Mouse (Mus musculus) heart, adult 9 months (tissue): ENCODE data around the gene Usp49.
A peak's percentile ranks its signal among the peaks of the same experiment; 100 is the strongest.
"Not testable (repeated sequence)": the region's sequence is repeated elsewhere in the genome, so short reads cannot be mapped to it uniquely, and the experiment has no call there.

Experiments
- DNase-seq, 2 experiments: peaks; one replicate each; pipeline ENCODE4 v3.0.0; 2022; ENCODE audit warnings: low spot score in 2 of 2

Usp49 gene

DNA sequence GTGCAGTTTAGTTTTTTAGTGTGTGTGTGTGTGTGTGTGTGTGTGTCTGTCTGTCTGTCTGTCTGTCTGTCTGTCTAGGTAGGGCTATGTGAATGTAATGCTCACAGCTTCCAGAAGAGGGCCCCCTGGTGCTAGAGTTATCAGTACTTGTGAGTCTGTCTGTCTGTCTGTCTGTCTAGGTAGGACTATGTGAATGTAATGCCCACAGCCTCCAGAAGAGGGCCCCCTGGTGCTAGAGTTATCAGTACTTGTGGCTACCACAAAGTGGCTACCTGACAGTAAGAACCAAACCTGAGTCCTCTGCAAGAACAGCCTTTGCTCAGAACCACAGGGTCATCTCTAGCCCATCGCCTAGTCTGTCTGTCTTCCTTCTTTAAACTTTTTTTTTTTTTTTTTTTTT is 16.2 kb downstream of the Usp49 start:
- DNase-seq = peak; percentile 29 to 32

DNA sequence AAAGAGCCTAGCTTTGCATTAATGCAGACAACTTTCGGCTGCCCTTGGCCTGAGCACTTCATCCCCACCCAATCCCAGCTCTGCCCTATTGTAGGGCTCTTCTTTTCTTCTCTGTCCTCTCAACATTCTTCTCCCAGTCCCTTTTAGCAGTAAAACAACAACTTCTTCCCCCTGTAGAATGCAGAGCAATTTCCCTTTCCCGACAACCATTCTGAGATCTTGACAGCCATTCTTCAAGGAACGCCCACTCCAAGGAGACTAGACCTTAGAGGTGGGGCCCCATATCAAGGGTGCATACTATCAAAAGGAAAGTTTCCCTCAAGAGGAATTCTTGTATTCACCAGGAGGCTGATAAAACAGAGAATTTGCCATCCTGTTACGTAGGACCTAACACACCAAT is 18.5 kb downstream of the Usp49 start:
- no peak for DNase-seq

GRCm38 (mm10) chr17:47651953-47652352 is 21.5 kb downstream of the Usp49 start:
- DNase-seq = no peak

DNA sequence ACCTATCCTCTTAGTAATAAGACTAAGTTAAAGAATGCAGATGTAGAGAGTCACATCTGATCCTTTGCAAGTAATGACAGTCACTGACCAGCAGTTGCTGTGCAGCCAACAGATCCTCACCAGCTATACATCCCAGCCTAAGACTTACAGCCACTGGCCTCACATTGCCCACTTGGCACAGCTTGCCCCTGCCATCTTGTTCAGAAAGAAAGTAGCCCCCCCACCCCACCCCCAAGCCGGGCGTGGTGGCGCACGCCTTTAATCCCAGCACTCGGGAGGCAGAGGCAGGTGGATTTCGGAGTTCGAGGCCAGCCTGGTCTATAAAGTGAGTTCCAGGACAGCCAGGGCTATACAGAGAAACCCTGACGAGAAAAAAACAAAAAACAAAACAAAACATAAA is 23.9 kb downstream of the Usp49 start:
- DNase-seq = not testable (repeated sequence)

- no peak for DNase-seq
These were observed 25.2 kb downstream of the Usp49 start for GRCm38 (mm10) chr17:47655697-47656096.

DNA sequence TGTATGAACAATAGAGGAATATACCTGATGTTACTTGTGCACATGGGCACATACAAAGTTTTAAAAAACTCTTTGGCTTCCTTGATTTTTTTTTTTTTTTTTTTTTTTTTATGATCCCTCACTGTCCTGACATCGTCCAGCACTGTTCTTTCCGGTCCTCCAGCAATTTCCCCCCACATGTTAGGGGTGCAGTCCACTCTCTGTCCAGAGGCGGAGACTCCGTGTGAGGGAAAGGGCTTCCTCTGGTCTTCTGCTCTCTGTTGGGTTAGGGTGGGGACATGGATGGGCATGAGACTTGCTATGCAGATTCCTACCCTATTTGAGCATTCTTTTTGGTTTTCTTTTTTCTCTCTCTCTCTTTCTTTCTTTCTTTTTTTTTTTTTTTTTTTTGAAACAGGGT is 27.4 kb downstream of the Usp49 start:
- DNase-seq = no peak

DNA sequence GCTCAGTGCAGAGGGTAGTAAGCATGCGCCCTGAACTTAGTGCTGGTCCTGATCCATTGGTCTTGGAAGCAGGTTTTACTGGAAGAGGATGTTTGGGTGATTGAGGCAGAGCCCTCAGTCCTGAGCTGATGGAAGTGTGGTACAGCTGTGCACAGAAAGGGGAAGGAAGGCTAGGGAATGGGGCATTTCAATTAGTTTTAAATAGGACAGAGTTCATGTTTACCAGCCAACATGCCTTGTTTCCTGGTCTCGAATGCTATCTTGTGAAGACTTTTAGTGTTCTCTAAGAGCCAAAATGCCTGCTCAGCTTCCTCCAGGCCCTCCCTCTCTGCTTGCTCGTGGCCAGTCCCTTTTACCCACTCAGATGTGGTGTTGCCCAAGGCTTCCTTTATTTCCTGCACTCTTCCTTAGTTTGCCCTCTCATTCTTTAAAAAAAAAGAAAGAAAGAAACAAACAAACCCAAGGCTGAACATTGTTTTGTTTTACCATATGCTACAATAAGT is 28.3 kb downstream of the Usp49 start:
- peak in 1 of 2 experiments; percentile 19 for DNase-seq

GRCm38 (mm10) chr17:47663009-47663713 is 32.7 kb downstream of the Usp49 start:
- no peak for DNase-seq

DNA sequence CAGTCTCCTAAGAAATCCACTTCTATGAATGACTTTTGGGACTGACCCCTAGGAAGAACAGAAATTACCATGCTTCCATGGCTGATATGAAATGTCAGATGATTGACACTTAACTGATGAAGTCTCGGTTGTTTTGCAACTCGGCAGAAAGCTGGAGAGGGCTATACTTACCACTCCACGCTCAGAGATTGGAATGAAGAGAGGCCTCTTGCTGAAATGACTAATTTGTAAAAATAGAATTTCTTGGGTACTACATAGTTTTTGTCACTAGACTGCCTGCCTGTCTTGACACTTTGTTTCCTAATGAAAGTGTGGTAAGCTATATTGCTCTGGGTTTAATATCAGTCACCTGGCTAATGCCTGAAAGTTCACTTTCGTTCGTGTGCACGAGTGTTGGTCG is 34.0 kb downstream of the Usp49 start:
- DNase-seq = no peak

- DNase-seq = no peak
These were observed 38.7 kb downstream of the Usp49 start for GRCm38 (mm10) chr17:47669166-47669565.

DNA sequence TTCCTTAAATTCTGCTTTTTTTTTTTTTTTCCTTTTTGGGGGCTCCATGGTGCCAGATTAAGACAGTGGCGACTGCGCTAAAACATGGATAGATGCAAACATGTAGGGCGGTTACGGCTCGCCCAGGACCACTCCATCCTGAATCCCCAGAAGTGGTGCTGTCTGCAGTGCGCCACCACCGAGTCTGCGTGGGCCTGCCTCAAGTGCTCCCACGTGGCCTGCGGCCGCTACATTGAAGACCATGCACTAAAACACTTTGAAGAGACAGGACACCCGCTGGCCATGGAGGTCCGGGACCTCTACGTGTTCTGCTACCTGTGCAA is 41.5 kb downstream of the Usp49 start:
- DNase-seq = no peak

DNA sequence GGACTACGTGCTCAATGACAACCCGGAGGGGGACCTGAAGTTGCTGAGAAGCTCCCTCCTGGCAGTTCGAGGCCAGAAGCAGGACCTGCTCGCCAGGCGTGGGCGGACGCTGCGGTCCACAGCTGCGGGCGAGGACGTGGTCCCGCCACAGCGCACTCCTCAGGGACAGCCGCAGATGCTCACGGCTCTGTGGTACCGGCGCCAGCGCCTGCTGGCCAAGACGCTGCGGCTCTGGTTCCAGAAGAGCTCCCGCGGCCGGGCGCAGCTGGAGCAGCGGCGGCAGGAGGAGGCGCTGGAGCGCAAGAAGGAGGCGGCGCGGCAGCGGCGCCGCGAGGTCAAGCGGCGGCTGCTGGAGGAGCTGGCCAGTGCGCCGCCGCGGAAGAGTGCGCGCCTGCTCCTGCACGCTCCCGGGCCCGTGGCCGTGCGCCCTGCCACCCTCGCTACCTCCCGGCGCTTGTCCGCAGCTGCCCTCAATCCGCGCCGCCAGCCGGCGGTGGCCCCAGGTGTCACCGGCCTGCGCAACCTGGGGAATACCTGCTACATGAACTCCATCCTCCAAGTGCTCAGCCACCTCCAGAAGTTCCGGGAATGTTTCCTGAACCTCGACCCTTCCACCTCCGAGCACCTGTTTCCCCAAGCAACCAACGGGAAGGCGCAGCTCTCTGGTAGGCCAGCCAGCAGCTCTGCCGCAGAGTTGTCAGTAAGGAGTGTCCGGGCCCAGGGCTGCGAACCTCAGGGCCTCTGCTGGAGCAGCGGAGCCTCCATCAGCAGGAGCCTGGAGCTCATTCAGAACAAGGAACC is 42.0 kb downstream of the Usp49 start:
- peak; percentile 38 to 58 for DNase-seq

DNA sequence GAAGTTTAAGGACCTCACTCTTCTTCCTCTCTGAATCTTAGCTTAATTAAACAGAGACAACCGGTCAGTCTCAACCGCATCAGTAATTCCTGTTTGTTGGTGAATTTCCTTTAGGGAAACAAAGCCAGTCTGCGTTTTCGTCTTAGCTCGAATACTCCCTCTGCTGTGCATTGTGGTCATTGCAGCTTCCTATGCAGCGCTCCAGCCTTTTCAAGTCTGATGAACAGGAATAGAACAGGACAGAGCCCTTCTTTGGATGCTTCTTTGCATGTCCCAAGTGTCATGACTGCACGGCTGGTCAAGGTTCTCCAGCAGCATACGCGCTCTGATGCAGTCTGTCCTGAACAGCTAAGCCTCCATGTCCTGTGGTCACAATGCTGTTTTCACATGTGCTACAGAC is 46.1 kb downstream of the Usp49 start:
- peak; percentile 19 to 66 for DNase-seq

GRCm38 (mm10) chr17:47678238-47678637 is 47.7 kb downstream of the Usp49 start:
- DNase-seq = no peak

DNA sequence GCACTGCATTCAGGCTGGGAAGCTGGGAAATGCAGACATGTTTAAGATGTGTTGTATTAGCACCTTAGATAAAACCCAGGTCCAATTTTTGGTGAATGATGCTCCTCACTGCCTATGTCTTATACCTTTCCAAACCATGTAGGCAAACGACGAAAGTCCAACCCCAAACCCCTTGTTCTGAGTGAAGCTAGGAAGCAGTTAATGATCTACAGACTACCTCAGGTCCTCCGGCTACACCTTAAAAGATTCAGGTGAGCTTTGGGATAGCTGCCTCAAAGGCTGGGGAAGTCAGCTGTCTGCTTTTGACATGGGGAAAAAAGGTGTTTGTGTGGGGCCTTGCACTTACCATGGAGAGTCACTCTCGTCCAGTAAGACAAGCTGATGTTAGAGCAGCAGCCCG is 48.2 kb downstream of the Usp49 start:
- no peak for DNase-seq

DNA sequence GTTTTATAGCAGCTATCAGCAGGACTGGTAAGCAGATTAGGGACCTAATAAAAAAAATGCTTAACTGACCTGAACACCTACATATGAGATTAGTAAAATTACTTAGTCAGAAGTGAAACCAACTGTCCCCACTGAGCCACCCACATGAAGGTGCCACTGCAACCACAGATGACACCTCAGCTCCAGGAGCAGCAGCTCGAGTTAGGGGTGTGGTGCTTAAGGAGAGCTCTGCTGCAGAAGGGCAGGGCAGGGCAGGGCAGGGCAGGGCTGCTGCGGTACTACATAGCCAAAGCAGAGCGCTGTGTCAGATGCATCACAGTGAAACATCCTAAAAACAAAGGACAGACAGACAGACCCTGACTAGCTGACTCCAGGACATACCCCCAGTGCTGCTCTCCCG is 52.3 kb downstream of the Usp49 start:
- no peak for DNase-seq

- peak; percentile 93 to 95 for DNase-seq
These were observed 57.2 kb downstream of the Usp49 start for GRCm38 (mm10) chr17:47687409-47688343.

DNA sequence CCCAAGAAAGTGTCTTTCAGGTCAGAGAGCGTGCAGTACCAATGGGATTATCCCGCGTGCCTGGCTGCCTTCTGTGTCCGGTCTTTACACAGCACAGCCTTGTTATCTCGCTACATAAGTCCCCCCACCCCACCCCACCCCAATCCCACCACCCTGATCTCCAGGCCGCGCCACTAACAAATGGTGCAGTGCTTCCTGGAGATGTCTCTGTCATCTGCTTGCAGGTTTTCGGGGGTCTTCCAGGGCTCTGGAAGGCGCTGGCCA is 57.8 kb downstream of the Usp49 start, which contains the start of gene Tomm6:
Gene Tomm6 (minus strand): TSS at position 43 of the 264 bp plus-strand sequence.
- no peak for DNase-seq

DNA sequence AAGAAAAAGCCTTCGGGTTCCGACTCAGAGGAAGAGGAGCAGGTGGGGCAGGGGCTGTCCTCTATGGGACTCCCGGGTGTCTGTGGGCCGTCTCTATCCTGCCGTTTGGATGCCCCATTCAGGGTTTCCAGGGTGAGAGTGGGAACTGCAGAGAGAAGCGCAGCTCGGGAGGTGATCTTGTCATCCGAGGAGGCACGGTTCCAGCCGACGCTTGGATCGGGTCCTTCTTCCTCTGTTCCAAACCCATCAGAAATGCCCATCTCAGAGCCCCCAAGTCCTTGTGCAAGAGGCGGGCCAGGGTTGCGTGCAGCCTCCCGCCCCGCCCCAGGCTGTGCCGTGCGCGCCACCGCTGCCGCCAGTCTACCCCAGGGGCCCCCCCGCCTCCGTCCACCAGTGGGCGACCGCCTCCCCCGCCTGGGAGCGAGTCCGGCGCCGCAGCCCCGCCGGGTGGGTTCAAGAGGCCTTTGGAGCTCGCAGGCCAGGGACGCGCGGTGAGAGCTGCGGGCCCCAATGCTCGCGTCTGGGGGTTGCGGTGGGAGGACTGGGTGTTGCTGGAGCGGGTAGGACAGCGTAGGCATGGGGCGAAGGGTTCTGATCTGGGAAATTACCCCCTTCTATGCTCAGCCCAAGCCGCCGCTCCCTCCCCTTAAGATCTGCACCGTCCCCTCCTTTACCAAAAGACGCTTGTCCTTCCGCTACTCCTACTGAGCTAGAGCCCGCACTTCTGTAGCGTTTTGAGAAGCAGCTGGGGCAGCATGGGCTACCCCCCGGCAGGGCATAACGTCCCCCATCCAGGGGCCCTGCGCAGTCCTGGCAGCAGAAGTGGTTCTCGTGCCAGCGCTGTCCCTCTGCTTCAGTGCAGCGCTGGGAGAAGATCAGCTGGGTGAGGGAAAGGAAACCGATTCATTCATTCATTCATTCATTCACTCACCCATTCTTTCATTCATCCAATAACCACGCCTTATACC is 58.4 kb downstream of the Usp49 start, which contains the start of gene Frs3:
Gene Frs3 (plus strand): TSS at position 423 of the 968 bp plus-strand sequence.
- DNase-seq = peak; percentile 56 to 67

DNA sequence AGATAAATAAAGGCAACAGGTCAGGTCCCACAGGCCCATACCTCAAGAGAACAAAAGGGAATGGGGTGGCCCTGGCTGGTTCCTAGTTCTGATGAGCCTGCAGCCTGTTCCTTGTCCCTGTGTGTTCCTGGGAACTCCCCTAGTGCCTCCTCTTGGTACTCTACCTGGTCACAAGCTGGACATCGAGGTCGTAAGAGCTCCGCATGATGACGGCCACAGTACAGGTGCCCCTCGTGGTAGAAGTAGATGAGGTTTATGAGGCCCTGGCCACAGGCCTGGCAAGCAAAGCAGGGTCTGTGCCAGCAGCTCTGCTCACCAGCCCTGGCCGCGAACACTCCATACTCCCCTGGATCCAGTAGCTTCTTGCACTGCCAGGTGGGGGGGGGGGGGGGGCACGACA is 59.4 kb downstream of the Usp49 start:
- DNase-seq = no peak

- no peak for DNase-seq
These were observed 61.2 kb downstream of the Usp49 start for GRCm38 (mm10) chr17:47691650-47692049.
